Mouse (Mus musculus): ENCODE measurements around the gene Olfr806.

Gene Olfr806

GRCm38 (mm10) chr10:129741821-129742220 lies at the start of gene Olfr806:
Olfr806 (minus strand) TSS chr10:129741921.
- DNase-seq = no peak

GRCm38 (mm10) chr10:129778123-129778522 lies 36.4 kb upstream of the Olfr806 start:
- DNase-seq = no peak

GRCm38 (mm10) chr10:129774338-129774737 lies 32.6 kb upstream of the Olfr806 start, which contains the start of gene Olfr809:
Olfr809 (plus strand) TSS chr10:129774638.
- DNase-seq = no peak

- no peak for DNase-seq
Measured at GRCm38 (mm10) chr10:129765182-129765581, 23.5 kb upstream of the Olfr806 start, which contains the start of gene Olfr808. Olfr808 (plus strand) TSS chr10:129765482.

- no peak for DNase-seq
Measured at GRCm38 (mm10) chr10:129757693-129758092, 16.0 kb upstream of the Olfr806 start, which contains the start of gene Olfr807. Olfr807 (minus strand) TSS chr10:129757793.

- DNase-seq = no peak
Measured at GRCm38 (mm10) chr10:129729275-129729674, 12.4 kb downstream of the Olfr806 start, which contains the start of gene Olfr805. Olfr805 (minus strand) TSS chr10:129729375.

GRCm38 (mm10) chr10:129702910-129703309 lies 38.8 kb downstream of the Olfr806 start, which contains the start of gene Olfr804:
Olfr804 (plus strand) TSS chr10:129703210.
- DNase-seq = no peak

GRCm38 (mm10) chr10:129694186-129694585 lies 47.5 kb downstream of the Olfr806 start, which contains the start of gene Olfr803:
Olfr803 (minus strand) TSS chr10:129694286.
- DNase-seq = no peak

- DNase-seq = no peak
Measured at GRCm38 (mm10) chr10:129688069-129688468, 53.7 kb downstream of the Olfr806 start, which contains the start of gene Olfr802. Olfr802 (minus strand) TSS chr10:129688169.
